Mouse (Mus musculus): ENCODE results near the gene Ntn1.

Gene Ntn1

DNA sequence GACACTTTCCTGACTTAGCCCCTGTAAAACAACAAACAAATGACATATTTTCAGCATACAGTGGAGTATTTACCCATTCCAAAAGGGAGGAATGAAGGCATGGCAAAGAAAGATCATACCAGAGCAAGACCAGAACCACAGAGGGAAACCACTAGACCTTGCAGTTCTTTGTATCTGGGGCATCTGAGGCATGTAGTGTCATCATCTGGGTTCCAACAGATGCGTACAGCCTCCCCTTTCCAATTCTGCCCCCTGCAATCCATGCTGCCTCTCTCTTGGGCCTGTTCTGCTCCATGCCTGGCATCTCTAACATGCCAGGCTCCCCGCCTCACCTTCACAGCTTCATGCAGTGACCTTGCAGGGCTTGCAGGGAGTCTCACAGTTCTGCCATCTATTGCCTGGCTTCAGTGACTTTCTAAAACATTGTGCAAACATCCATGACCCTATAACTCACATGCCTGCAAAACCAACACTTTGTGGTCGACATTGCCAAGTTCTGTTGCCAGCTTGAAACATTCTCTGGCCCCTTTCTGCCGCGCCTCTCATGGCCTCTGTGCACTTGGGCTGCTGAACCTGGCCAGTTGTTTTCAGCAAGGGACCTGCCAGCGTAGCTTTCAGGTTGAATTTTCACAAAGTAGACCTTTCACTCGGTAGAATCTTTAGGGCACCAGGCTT, 228.5 kb downstream of the Ntn1 start:
- DNase-seq: no peak

DNA sequence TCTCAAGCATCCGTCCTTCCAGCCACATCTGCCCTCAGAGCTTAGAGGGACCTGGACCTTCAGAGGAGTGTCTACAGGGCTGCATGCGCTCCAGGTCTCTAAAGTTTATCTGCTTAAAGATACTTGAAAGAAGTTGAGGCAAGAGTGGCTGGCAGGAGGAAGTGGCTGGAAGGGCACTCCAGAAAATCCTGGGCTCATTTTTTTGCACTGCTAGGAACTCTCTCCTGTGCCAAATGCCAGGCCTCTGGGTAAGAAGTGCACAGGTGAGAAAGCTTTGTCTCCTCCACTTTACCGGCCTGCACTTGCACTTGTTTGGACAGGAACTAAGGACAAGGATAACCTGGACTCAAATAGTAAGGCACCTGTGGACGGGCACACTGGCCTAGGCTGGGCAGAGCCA, 232.2 kb downstream of the Ntn1 start:
- no peak for DNase-seq

DNA sequence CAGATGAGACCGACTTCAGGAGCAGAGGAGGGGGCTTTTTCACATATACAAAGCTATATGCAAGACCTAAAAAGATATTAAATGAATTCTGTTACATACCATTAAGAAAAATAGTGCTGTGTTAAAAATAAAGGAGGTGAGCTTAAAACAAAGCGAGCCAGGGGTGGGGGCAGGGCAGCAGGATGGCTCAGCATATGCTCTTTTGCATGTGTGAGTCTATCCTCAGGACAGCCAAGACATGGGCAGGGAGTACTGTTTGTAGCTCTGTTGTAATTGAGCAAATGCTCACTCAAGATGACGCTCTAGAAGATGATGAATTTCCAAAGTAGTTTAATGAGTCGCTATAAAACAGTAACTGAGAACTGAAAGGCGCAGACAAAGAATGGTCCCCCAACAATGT, 236.2 kb downstream of the Ntn1 start:
- DNase-seq: no peak

DNA sequence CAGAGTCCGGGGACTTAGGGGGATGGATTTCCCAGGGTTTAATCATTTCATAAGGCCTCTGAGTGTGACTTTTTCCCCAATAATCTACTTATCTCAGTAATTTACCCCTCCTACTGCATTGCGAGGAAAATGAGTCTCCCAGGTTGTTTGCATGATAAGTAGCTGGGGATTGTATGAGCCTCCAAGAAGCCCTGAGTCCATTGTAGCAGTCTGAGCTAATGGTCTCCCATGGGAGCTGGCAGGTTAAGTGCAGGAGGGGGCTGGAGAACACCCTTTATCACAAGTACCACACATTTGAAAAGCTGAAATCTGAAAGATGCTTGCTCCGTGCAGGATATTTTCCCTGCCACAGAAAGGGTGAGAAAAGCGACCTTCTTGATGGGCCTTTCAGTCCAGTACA, 240.8 kb downstream of the Ntn1 start:
- no peak for DNase-seq
